Mouse (Mus musculus) B cell, adult 2 months (primary cell): ENCODE measurements around the gene Bsg.
"Not testable (repeated sequence)": the region's sequence is repeated elsewhere in the genome, so short reads cannot be mapped to it uniquely, and the experiment has no call there.

Experiments used
- DNase-seq, 2 experiments: peaks; one replicate each; pipeline ENCODE4 v3.0.0; 2022

The Bsg gene

DNA sequence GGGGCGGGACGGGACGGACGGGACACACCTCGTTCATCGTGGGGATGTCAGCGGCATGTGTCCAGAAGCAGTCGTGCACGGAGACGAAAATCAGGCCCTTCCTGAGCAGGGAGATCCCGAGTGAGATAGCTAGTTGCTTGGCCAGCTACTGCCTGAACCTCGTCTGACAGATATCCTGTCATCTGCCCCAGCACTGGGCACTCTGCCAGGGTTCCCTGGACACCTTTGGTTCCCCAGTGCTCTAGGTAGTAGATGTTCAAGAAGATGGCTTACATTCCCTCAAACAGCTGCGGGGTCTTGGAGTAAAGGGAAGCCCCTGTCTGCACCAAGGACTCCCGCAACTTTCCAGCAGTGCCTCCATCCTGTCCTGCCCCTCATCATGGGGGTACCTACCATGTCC lies 32.4 kb downstream of the Bsg start:
- no peak for DNase-seq

DNA sequence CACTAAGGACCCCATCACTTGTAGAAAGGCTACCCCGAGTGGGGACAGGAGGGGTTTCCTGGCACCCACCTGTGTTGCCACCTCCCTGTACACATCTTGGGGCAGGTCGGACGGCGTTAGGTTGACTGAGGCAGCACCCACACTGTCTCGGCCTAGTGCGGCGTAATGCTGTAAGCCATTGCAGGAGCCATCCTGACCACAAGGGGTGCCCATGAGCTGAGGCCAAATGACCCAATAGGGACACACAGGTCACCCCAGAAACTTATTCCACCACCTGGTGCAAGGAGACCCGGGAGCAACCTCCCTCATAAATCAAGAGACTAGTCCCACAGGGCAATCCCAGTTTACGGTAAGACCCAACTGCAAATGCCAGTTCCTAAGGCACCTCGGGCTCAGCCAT lies 34.0 kb downstream of the Bsg start:
- peak; percentile 17 to 28 for DNase-seq

DNA sequence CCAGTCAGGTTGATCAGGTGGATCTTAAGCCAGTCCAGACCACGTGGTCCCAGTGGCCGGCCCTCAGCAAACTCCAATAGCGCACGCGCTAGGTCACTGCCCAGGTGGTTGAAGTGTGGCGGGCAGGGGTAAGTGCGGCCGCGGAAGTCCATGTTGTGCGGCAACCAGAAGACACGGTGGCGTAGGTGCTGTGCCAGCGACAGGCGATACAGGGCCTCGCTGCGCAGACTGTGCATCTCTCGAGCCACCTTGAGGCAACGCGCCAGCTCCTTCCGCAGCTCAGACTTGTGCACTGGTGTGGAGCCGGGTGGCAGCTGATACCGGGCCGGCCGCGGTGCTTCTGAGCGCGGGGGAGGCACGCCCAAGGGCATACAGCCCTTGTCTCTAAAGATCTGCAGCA lies 34.9 kb downstream of the Bsg start:
- no peak for DNase-seq

DNA sequence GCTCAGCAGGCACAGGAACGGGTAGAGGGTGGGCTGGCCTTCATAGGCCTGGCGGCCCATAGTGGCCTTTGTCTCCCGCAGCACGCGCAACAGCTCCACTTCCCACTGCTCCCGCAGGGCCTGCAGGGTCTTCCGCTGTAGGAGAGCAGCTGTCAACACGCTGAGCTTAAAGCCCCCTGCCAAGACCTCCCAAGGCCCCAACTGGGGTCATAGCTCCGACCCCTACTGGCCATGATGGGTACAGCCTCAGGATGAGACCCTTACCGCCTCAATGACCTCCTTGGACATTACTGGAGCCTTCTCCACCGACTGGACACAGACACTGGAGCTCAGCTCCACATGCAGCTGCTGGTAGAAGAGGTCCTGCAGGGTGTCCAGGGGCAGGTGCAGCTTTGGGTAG lies 36.6 kb downstream of the Bsg start:
- no peak for DNase-seq

DNA sequence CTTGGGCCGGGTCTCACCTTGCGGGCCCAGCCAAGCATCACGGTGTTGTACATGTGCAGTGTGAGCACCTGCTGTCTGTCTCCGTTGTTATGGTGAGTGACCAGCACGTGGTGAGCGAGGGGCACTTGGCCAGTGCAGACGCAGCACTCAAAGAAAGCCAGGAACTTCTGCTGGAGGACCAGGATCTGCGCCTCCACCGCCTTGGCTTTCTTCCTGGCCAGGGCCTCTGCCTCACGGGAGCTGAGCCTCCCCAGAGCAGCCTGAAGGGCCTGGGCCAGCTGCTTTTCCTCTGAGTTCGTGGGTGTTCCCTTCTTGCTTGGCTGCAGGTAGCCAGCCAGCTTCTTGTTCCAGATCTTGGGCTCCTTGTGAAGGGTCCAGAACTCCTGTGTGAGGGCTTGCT lies 38.9 kb downstream of the Bsg start:
- DNase-seq = no peak

DNA sequence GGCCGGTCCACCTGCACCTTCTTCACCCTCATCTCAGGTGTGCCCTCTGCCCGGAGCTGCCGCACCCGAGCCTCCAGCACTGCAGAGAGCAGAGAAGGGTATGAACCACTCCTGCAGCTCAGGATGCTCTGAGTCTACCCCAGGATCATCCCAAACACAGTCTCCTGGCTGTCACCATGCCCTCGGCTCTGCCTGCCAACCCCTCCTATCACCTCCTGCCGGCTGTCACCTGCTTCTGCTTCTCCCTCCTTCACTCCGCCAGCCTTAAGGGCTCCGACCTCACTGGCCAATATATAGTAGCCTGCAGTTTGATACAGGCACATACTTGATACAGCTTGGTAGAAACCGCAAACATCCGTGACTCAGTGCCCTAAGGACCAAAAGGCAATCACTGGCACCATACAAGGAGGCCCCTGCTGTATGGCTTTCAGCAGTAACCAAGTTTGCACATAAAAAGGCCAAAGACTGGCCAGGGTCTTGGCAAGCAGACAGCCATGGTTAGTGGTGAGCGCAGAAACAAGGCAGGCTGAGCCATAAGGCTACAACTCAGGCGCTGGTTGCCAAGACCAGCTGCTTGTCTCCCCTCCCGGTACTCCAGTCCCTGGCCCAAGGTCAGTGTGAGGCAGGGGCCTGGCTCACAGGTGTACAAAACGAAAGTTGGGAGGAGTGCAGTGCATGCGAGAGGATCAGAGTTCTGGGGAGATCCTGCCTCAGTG lies 39.5 kb downstream of the Bsg start:
- no peak for DNase-seq

DNA sequence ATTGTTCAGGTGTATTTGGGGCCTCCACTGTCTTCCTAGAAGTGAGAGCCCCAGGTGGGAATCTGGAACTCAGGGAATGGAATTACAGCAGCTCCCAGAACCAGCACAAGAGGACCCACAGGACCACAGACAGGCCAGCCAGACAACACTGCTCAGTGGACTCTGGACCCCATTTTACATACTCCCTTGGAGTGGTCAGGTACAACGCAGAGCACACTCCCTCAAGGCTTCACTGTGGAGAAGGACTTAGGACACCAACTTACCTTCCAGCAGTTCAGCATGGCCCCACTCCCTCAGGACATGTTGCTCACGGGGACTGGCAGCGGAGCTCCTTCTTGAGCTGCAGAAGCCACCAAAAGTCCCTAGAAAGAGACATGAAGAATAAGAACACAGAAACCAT lies 41.1 kb downstream of the Bsg start:
- no peak for DNase-seq

DNA sequence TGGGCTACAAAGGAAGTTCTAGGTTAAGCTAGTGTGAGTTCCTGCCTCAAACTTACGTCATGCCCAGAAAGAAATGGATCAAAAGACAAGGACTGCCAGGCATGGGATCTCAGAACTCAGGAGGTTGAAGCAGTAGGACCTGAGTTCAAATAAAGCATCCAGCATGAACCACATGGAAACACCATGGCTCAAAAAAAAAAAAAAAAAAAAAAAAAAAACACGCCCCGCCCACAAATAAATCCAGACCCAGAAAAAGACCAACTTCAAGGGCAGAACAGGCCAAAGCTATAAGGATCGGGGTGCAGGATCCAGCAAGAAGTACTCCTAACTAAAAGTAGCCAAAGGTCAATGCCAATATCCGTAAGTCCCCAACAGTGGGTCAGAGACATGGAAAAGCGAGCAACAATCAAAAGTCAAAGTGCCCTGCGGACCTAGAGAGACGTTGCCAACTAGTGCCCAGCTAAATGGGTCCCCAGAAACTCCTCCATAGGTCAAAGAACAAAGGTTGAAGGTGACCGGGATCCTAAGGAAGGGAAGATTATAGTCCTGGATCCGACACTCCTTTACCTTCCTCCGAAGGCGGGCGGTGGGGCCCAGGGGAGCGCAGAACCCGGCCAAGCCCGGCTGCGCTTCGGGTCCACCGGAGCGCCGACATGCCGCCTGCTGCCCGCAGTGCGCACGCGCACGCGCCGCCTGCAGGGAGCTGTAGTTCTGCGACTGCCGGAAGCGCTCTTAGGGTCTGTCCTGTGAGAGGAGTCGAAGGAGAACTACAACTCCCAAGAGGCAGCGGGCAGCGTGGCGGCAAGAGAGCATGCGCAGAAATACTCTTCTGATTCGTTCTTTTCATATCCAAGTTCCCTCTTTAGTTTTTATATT lies 41.8 kb downstream of the Bsg start, which contains the start of gene Polrmt:
Polrmt (minus strand) TSS at position 684 of the 876 bp plus-strand sequence.
- peak; percentile 93 for DNase-seq

DNA sequence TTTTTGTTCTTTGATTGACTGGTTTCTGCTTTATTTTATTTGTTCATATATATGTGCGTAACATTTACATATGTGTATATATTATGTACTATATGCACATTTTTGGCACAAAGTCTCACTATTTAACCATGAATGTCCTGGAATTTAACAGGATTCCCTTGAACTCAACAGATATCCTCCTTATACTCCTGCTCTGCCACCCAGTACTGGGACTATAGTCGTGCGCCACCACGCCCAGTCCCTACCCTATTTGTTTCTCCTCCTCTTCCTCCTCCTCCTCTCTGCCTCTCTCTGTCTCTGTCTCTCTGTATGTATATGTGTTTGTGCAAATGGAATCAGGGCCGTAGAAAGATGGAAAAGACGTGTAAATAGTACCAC lies 42.5 kb downstream of the Bsg start:
- no peak for DNase-seq

DNA sequence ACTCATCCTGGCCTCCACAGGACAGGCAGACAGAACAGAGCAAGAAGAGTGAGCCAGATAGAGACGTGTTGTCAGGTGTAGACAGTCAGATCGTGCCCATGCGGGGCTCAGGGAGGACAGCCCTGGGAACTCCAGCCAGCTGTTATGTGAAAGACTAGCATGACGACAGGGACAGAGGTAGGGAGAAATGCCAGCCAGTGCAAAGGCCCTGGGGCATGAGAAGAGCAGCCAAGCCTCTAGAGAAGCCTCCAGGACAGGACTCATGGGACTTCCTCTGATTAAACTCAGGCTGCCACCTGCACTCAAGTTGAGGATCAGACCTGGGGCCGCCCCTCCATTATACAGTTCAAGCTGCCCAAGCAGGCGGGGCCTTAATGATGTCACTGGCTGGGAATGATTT lies 44.2 kb downstream of the Bsg start:
- DNase-seq = no peak

DNA sequence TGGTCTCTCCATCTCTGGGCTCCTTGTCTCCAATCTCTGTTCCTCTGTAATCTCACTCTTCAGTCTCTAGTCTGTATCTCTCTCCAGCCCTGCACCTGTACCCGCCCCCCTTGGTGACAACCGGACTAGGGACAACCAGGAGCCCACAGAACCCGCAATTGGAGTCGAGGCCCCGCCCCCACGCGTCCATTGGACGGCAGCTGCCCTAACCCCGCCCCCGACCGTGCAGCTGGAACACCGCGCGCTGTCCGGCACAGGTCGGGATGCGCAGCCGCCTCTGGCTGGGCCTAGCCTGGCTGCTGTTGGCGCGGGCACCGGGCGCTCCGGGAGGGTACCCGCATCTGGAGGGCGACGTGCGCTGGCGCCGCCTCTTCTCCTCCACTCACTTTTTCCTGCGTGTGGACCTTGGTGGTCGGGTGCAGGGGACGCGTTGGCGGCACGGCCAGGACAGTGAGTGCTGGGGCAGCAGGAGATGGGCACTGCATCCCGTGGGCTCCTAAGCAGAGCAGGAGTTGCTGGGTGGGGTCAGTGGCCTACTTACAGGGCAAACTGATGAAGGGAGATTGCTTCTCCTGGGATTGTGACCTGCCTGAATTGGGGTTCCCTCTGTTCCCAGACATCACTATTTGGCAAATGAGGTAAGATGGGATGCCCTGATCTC lies 50.7 kb downstream of the Bsg start, which contains the start of gene Fgf22:
Fgf22 (plus strand) TSS at position 221 of the 661 bp plus-strand sequence.
- peak; percentile 18 to 24 for DNase-seq

DNA sequence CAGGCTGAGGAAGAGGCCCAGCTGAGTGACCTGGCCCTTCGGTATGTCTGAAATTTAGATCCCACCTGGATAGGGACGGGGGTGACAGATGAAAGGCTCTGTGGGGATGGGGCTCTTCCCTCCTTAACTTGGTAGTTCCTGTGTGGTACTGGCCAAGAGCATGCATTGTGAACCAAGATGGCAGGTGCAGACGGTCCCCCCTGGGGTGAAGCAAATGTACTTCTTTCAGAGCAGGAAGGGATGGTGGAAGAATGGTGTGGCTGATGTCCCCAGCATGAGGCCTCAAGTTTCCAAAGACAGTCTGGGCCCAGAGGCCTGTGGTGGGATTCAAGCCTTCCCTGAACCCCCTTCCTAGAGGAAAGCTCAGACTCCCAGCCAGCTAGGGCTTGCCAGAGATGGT lies 51.6 kb downstream of the Bsg start:
- DNase-seq = no peak

DNA sequence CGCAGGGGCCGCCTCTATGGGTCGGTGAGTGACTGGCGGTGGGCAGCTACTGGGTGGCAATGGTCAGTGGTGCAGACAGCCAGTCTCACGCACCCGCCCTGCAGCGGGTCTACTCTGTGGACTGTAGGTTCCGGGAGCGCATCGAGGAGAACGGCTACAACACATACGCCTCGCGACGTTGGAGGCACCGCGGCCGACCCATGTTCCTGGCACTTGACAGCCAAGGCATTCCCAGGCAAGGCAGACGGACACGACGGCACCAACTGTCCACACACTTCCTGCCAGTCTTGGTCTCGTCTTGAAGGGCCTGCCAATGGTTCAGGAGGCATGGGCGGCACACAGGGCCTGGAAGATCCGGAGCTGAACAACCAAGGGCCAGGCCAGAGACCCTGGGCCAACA lies 52.4 kb downstream of the Bsg start:
- DNase-seq = no peak

DNA sequence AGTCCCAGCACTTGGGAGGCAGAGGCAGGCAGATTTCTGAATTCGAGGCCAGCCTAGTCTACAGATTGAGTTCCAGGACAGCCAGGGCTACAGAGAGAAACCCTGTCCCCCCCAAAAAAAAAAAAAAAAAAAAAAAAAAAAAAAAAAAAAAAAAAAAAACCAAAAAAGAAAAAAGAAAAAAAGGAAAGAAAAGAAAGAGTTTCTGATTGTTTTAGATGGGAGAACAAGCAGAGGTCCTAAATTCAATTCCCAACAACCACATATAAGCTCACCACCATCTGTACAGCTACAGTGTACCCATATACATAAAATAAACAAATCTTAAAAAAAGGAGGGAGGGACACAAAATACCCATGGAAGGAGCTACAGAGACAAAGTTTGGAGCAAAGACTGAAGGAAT lies 55.4 kb downstream of the Bsg start:
- not testable (repeated sequence) for DNase-seq

DNA sequence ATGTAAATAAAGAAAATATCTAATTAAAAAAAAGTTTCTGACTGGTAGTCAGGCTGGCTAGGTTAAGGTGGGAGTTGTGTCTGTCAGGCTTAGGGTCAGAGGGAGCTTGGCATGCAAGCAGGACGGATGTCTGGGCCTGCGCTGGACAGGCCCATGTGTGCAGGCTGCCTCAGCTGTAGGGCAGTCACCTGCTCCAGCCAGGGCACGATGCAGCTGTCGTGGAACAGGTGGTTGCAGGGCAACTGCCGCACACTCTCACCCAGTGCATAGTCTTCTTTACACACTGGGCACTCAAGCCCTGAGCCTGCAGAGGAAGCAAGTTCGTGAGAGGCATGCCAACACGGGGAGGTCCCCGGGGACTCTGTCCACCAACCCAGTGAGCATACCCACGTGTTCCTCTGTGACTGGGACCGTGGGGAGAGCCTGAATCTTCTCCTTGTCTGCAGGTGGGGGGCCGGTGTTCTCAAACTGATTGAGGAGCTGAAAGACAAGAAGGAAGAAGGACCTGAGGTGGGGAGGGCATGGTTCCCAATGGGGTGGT lies 56.4 kb downstream of the Bsg start:
- DNase-seq = no peak
